Mouse (Mus musculus) thymus, postnatal 0 days (tissue): Measurements from ENCODE around the gene L2hgdh. TPM values are rescaled to one million over a fixed set of nuclear protein-coding genes. Genes with fewer than 3 reads are reported as not detected.

Experiments used
- DNase-seq: peaks from one replicate; pipeline ENCODE4 v3.0.0-alpha.2; 2015; ENCODE audit warnings: low spot score
- polyA plus RNA-seq: library from polyadenylated mRNA; unstranded; fragments of >200 nt; fragmentation: Nextera tagmentation; extraction: Ambion mirVana; gene quantifications from 2 replicates; pipeline ENCODE4 v1.2.1, GENCODE M21; 2015

The L2hgdh gene
- polyA plus RNA-seq, 1 experiment from 2014 or later, result 7.1 TPM

DNA sequence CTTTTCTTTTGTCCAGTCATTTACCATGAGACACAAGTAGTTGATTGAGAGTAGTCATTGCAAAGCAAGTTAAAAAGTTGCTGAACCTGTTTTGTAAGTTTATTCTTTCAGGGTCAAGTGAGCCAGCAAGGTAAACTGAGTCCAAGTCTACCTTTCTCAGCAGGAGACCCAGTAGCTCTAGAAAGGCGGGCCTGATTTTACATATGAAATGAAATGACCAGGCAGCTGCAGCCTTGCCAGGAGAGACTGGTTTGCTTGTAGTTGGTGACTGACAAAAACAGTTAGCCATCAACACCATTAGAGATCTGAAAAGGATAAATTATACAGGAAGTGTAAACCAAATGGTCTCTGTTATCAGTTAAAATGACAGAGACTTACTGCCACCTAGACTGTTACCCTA lies 5.6 kb upstream of the L2hgdh start:
- DNase-seq, result no peak

GRCm38 (mm10) chr12:69729246-69729645 lies 4.6 kb upstream of the L2hgdh start:
- DNase-seq, result no peak

DNA sequence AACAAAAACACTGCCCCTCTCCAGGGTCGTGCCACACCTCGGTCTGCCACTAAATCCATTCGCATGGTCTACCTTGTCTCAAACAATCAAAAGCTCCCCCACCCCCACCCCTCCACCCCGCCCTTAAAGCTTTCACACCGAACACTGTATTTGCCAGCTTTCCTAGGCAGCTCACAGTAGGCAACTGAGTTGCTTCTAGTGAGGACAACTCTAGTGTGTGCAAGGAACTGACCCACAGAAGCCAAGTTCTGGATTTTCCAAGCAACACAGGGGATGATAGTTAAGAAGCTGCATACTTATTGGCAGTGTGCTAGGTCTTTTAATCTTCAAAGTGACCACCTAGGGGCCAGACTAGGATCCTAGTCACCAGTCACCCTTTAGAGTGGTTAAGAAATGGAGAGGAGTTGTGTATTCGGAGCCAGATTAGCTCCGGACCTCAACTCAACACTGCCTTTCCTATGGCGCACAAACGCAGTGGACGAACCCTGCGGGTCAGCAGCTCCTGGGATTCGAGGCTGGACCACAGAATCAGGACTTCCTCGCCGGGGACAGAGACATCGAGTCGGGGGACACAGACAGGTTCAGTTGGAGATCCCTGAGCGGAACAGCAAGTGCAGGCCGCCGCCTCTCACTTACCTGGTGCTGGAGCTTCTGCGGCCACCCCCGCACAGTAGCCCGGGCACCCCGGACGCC lies 509 bp downstream of the L2hgdh start:
- DNase-seq, result peak; percentile 23

DNA sequence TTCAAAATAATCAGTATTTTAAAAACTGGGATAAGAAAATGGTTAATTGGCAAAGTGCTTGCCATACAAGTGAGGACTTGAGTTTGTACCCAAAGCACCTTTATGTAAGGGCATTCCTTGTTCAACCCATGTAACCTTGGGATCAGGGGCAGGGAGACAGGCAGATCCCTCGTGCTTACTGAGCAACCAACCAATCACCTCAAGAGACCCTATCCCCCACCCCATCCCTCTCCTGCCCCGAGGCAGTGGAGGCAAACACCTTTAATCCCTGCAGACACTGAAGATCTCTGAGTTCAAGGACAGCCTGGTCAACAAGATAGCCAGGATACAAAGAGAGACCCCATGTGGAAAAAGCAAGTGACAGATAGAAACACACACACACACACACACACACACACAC lies 1.3 kb downstream of the L2hgdh start:
- no peak for DNase-seq

DNA sequence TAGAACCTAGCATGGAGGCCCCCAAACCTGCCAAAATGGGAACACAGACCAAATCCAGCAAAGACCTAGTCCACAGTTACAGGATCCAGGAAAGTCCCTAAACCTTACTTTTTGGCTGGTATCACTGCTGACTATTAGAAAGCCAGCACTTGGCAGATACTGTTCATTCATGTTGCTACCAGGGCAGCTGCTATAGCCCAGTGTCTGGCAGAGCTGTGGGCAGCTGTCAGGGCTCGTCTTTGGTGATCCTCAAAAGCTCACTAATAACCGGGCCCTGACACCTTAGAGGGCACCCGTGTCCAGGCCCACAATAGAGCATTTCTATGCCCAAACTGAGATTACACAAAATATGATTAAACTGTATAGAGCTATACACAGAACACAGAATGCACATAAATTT lies 1.8 kb downstream of the L2hgdh start:
- no peak for DNase-seq

DNA sequence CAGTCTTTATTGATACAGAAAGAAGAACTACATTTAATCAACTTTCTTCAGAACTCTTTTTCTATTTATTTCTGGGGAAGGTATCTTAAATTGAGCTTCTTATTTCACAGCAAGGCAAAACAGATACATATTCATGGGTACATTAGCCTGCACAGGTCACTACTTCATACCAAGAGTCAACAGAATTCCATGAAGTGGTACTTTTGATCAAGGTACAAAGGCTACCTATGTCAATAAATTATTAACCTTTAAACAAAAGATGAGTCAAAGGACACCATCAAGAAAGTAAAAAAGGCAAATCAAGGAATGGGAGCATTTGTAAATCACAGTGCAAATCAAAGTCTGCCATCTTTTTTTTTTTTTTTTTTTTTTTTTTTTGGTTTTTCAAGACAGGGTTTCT lies 11.0 kb downstream of the L2hgdh start:
- no peak for DNase-seq

DNA sequence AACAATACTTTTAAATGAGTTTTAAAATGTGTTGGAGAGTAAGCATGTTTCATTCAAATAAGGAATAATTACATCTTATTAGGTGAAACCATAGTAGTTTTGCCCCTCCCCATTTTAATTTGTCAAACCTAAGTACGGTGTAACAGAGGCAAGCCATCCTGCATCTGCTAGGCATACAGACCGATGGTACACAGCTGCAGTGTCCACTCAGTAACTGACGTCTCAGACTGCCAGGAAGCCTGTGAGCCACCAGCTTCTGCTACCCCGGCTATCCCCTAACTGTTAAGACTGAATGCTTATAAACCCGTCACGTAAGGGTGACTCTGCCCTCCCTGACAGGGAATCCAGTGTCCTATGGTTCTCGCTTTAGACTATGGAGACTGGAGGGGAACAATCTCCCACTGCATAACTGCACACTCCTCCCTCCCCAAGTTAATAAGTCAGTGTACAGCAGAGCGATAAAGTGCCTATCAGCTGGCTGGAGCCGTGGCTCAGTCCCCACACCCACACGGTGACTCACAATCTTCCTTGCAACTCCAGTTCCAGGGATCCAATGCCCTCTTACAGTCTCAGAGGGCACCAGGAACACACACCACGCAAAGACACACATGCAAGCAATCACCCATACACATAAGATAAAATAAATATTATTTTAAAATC lies 19.7 kb downstream of the L2hgdh start:
- DNase-seq, result no peak

- no peak for DNase-seq
Observed at GRCm38 (mm10) chr12:69698352-69698751, 26.3 kb downstream of the L2hgdh start.

- DNase-seq, result peak; percentile 64
Observed at GRCm38 (mm10) chr12:69696746-69697145, 27.9 kb downstream of the L2hgdh start.

DNA sequence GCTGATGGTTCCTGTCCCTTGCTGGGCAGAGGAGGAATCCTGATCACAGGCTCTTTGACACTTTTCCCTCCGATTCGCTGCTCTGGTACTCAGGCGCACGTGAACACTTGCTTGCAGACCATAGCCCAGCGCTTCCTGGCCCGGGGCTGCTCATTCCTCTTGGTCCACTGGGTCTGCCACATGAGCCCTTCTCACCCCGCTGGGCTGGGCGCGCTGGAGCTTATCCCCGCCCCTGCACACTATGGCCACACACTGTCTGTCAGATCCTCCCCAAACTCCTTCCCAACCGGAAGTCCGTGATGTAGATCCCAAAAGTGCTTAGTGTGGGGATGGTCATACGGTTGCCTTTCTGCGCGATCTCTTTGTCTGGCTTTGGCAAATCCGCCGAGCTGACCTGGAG lies 31.2 kb downstream of the L2hgdh start:
- DNase-seq, result no peak

DNA sequence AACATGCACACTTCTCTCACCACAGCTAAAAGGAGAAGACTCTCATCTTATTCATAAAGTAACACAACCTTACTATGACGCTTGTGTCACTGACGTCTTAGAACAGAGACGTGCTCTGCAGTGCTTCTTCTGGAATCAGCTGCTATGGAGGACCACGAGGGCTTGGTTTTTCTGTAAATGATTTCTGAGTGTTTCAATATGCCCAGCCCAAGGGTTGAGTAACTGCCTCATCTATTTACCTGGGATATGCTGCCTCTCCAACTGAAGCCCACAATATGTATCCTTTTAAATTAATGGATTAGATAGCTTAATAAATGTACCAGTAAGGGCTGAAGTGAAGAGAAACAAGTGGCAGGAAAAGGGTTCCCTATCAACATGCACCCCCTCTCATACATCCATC lies 34.0 kb downstream of the L2hgdh start:
- DNase-seq, result no peak

DNA sequence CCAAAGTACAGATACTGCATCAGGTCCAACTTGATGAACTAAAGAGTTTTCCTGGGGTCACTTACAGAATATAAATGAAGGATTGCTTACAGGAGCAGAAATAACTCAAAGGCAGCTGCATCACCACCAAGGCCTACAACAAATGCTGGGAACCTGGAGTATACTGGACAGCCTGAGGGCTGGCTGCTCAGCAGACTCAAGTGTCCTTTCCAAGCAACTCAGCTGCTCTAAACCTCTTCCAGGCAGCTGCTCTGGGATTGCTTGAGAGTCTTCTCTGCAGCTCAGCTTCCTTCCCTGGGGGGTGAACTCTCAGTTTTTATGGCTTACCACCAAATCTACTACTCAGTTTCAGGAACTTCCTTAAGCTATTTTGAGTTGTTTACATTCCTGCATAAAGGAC lies 35.6 kb downstream of the L2hgdh start:
- DNase-seq, result no peak

DNA sequence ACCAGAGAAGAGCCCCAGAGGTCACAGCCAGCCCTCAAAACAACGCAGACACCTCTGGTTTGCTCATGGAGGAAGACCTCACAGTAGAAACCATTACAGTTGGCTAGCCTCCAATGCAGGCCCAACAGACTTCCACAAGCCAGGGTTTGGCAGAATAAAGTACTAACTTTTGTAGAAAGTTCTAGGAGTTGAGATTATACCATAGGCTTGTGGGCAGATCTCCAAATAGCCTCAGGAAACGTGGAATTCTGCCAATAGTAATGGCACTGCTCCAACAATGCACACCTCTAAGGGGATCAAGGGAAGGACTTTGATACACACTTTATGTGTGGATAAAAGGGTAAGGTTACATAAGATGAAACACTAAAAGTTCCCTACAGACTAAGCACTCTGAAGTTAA lies 36.3 kb downstream of the L2hgdh start:
- DNase-seq, result no peak

DNA sequence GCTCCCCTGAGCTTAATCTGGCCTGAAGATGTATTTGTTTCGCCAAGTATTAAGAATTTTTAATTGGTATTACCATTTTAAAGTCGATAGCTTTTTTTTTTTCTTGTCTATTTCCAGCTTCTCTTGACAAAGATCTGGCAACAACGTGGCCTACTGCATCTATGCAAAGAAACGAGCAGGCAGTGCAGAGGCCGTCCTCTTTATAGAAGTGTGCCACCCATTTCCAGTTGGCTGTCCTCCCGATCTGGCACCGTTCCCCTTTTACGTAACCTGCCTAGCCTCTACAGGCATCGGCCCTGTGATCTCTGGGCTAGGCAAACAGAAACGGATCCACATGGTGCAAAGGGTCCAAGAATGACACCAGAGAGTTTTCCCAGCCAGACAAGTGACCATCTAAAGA lies 41.1 kb downstream of the L2hgdh start:
- peak; percentile 10 for DNase-seq

GRCm38 (mm10) chr12:69682788-69683419 lies 41.8 kb downstream of the L2hgdh start:
- DNase-seq, result no peak

DNA sequence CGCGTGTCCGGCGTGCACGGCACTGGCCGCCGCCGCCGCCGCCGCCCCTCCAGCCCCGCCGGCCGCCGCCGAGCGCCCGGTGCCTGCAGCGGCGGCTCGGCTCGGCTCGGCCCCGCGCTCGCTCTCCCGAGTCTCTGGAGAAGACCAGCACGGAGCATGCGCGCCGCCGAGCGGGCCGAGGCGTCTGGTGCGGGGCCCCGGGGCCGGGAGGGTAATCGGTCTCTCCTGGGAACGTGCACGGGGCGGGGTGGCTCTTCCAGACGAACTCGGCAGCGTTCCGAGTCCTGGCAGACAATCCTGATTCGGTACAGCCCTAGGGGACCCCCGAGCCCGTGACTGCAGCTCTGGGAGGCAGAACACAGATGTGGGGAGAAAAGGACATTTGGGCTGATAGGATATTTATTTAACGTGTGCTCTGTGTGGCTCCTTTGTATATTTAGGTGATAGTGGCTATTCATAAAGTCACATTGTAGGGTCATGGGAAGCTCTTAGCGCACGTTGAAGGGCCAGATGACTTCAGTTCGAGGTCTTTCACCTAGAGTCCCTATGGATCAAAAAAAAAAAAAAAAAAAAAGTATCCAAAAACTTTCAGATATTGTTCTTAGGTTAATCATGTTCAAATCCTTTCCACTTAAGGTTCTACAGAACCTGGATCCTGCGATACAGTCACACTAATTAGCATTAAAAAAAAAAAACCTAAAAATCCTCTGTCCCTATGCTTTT lies 42.4 kb downstream of the L2hgdh start:
- peak; percentile 80 for DNase-seq

- DNase-seq, result no peak
Observed at GRCm38 (mm10) chr12:69681566-69682061, 43.1 kb downstream of the L2hgdh start, which contains the start of gene Sos2. TSS of gene Sos2 (minus strand) at chr12:69681852.

- DNase-seq, result peak; percentile 63
Observed at GRCm38 (mm10) chr12:69680635-69681565, 43.8 kb downstream of the L2hgdh start.

DNA sequence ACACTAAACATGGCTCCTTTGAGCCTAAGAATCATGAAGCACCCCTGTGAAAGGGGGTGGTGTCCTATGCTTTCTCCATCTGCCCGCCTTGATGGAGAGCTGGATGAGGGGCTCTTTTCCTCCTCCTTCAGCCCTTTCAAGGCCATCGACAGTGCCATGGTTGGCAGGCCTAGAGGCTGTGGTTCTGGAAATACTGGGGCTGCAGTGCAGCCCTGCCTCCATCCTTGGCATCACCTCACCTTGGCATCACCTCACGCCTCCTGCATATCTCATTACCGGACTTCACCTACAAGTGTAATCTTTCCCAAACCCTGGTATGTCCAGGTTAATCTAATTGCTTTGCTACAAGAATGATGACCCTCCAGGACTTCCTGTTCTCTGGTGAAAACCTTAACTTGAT lies 48.5 kb downstream of the L2hgdh start:
- DNase-seq, result no peak
